20 mouse cellular contexts compared by ENCODE assay signal in the genomic region with DNA sequence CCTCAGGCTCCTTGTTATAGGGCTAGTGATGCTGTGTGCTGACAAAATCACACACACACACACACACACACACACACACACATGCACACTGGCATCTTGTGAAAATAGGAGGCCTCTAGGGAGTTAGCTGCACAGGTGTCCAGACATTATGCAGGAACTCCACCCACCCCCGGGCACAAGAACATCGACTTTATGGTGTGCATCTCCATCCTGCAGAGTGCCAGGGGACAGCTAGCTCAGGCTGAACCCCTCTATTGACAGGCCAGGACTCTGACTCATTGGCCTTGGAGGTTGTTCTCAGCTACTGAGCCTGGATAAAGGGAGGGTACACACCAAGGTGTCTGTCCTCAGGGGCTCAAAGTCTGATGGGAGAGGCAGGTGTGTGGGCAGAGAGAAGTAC.
A peak's percentile ranks its signal among the peaks of the same experiment; 100 is the strongest.
DNase-seq lines count a peak whose midpoint lies in the region; ATAC-seq lines count a peak whose summit lies in the region.
"Had no signal": no experiment of that assay in that cellular context is flagged by ENCODE, and none has a peak within 500 bp of the region (broad histone marks: within the 10 kb centered on the region; RNA-seq: fewer than 3 reads in every experiment).

No protein-coding gene starts in this region.

- H3K9ac ChIP-seq in forebrain, embryonic 11.5 days (ENCODE audit: low read length), result no peak overlapping the region
- H3K9ac ChIP-seq: embryonic facial prominence, embryonic 15.5 days; hindbrain, embryonic 12.5 days had no signal

- H3K4me2 ChIP-seq in forebrain, embryonic 11.5 days (ENCODE audit: low read depth, low read length, severe bottlenecking), result no peak overlapping the region
- H3K4me2 ChIP-seq: embryonic facial prominence, embryonic 15.5 days; hindbrain, embryonic 12.5 days had no signal

- no peak for DNase-seq in forebrain, embryonic 10.5 days (ENCODE audit: extremely low spot score, low spot score)
- no peak for DNase-seq in forebrain, embryonic 11.5 days (ENCODE audit: low spot score)
- peak; percentile 38 for DNase-seq in A20 (ENCODE audit: low read depth, low spot score)
- DNase-seq in cerebellum, adult 11-12 months, result peak; percentile 68
- peak; percentile 39 to 59 for DNase-seq in cerebellum, postnatal 14 days
- DNase-seq in gastrocnemius, postnatal 25 days, result no peak
- no peak for DNase-seq in lung, postnatal 14 days
- DNase-seq: adrenal gland, adult 2 months; adrenal gland, postnatal 36 days; embryo, embryonic 11 days; gastrocnemius, postnatal 14 days; heart, postnatal 10 days; heart, postnatal 4 days; kidney, adult 11 months; kidney, adult 9 months had no signal

- peaks cover 12% of the 10 kb centered on the region for H3K4me1 ChIP-seq in forebrain, embryonic 10.5 days
- no peaks in the 10 kb centered on the region for H3K4me1 ChIP-seq in forebrain, embryonic 11.5 days (replicated peaks; ENCODE audit: control insufficient read depth, insufficient read depth, low read length)
- H3K4me1 ChIP-seq: embryonic facial prominence, embryonic 15.5 days had no signal

- no peaks in the 10 kb centered on the region for H3K36me3 ChIP-seq in forebrain, embryonic 10.5 days (replicated peaks)
- H3K36me3 ChIP-seq in forebrain, embryonic 11.5 days (ENCODE audit: control insufficient read depth, insufficient read depth, low read length), result no peaks in the 10 kb centered on the region
- H3K36me3 ChIP-seq: embryonic facial prominence, embryonic 15.5 days; hindbrain, embryonic 12.5 days had no signal

- H3K9me3 ChIP-seq in forebrain, embryonic 10.5 days, result peaks cover 5% of the 10 kb centered on the region; the same call in 1 of the 2 replicates
- H3K9me3 ChIP-seq in forebrain, embryonic 11.5 days (ENCODE audit: control insufficient read depth, low read length), result no peaks in the 10 kb centered on the region
- H3K9me3 ChIP-seq: embryonic facial prominence, embryonic 15.5 days; hindbrain, embryonic 12.5 days had no signal

- no peak overlapping the region for H3K4me3 ChIP-seq in forebrain, embryonic 10.5 days
- no peak overlapping the region for H3K4me3 ChIP-seq in forebrain, embryonic 11.5 days (ENCODE audit: low read depth, low read length)
- H3K4me3 ChIP-seq: embryonic facial prominence, embryonic 15.5 days; erythroblast, embryonic 14.5 days; hindbrain, embryonic 12.5 days had no signal

- H3K27ac ChIP-seq in forebrain, embryonic 10.5 days, result peak overlapping the region; percentile 48; the same call in 1 of the 2 replicates
- H3K27ac ChIP-seq in forebrain, embryonic 11.5 days (ENCODE audit: low read depth, low read length), result no peak overlapping the region
- H3K27ac ChIP-seq: embryonic facial prominence, embryonic 15.5 days; hindbrain, embryonic 12.5 days; kidney, postnatal 0 days had no signal

- ATAC-seq in forebrain, embryonic 11.5 days (replicated peaks; ENCODE audit: low FRiP score), result no peak
- ATAC-seq: hindbrain, embryonic 16.5 days had no signal

- 87% methylated on average over 2 of the region's 2 CpGs for WGBS in forebrain, embryonic 10.5 days
- 80% methylated on average over 2 of the region's 2 CpGs for WGBS in forebrain, embryonic 11.5 days

- H3K27me3 ChIP-seq in forebrain, embryonic 10.5 days (ENCODE audit: poor library complexity, severe bottlenecking), result no peaks in the 10 kb centered on the region
- no peaks in the 10 kb centered on the region for H3K27me3 ChIP-seq in forebrain, embryonic 11.5 days (ENCODE audit: control insufficient read depth, insufficient read depth, low read length)
- H3K27me3 ChIP-seq: embryonic facial prominence, embryonic 15.5 days; hindbrain, embryonic 12.5 days had no signal

Comparison
In these comparisons a context has a peak if more than half of its experiments do, and no peak if none do; other contexts are left out.
1. DNase-seq: peak in A20 (single experiment), cerebellum, adult 11-12 months (single experiment) and cerebellum, postnatal 14 days (2 of 2); none in forebrain, embryonic 10.5 days (single experiment), forebrain, embryonic 11.5 days (single experiment), gastrocnemius, postnatal 25 days (single experiment) and lung, postnatal 14 days (single experiment).